Mouse (Mus musculus) adrenal gland, postnatal 36 days (tissue): ENCODE results near the gene Trib2. TPM values are rescaled to one million over a fixed set of nuclear protein-coding genes. Genes with fewer than 3 reads are reported as not detected.

Experiments used
- DNase-seq, 2 experiments: peaks; one replicate each; pipeline ENCODE4 v3.0.0; 2021; ENCODE audit warnings: mixed read lengths in 1 of 2
- long read RNA-seq, 2 experiments: library from polyadenylated mRNA; stranded (forward); transcript quantifications; one replicate each; pipeline ENCODE4 v2.0.0; 2021; ENCODE audit warnings: borderline sequencing depth in 2 of 2
- total RNA-seq, 2 experiments: library from RNA; stranded (reverse); gene quantifications; 2 replicates each; pipeline ENCODE4 v1.2.3; 2021

Gene Trib2
- total RNA-seq, result 10 to 100 TPM; 12.4 to 21.2 TPM
- long read RNA-seq, experiment 1, full-length matches to known transcripts, result 8 of 13 reads
- long read RNA-seq, experiment 1, partial matches to known transcripts, result 0 of 13 reads
- long read RNA-seq, experiment 1, other reads (novel, unspliced or antisense), result 5 of 13 reads
- long read RNA-seq, experiment 2, full-length matches to known transcripts, result 4 of 6 reads
- long read RNA-seq, experiment 2, partial matches to known transcripts, result 0 of 6 reads
- long read RNA-seq, experiment 2, other reads (novel, unspliced or antisense), result 2 of 6 reads

GRCm38 (mm10) chr12:15816740-15817178, at the start of gene Trib2:
Gene Trib2, minus strand, starts transcription at chr12:15816922.
- DNase-seq, result peak; percentile 92 to 94

- DNase-seq, result no peak
Observed at GRCm38 (mm10) chr12:15858005-15858404, 41.3 kb upstream of the Trib2 start.

GRCm38 (mm10) chr12:15855891-15856290, 39.2 kb upstream of the Trib2 start:
- DNase-seq, result no peak

GRCm38 (mm10) chr12:15852781-15853180, 36.1 kb upstream of the Trib2 start:
- no peak for DNase-seq

- DNase-seq, result no peak
Observed at GRCm38 (mm10) chr12:15852031-15852430, 35.3 kb upstream of the Trib2 start.

- peak; percentile 7 to 30 for DNase-seq
Observed at GRCm38 (mm10) chr12:15850441-15850895, 33.7 kb upstream of the Trib2 start.

GRCm38 (mm10) chr12:15849861-15850294, 33.2 kb upstream of the Trib2 start:
- DNase-seq, result peak; percentile 16 to 40

- no peak for DNase-seq
Observed at GRCm38 (mm10) chr12:15848391-15848790, 31.7 kb upstream of the Trib2 start.

GRCm38 (mm10) chr12:15844701-15845100, 28.0 kb upstream of the Trib2 start:
- DNase-seq, result no peak

- no peak for DNase-seq
Observed at GRCm38 (mm10) chr12:15840864-15841557, 24.3 kb upstream of the Trib2 start.

GRCm38 (mm10) chr12:15838201-15838600, 21.5 kb upstream of the Trib2 start:
- DNase-seq, result no peak

- DNase-seq, result no peak
Observed at GRCm38 (mm10) chr12:15837566-15837965, 20.8 kb upstream of the Trib2 start.

- no peak for DNase-seq
Observed at GRCm38 (mm10) chr12:15832674-15833052, 15.9 kb upstream of the Trib2 start.

GRCm38 (mm10) chr12:15831941-15832673, 15.4 kb upstream of the Trib2 start:
- no peak for DNase-seq

GRCm38 (mm10) chr12:15830750-15831149, 14.0 kb upstream of the Trib2 start:
- DNase-seq, result no peak

GRCm38 (mm10) chr12:15828815-15829398, 12.2 kb upstream of the Trib2 start:
- no peak for DNase-seq

GRCm38 (mm10) chr12:15821019-15821418, 4.3 kb upstream of the Trib2 start:
- no peak for DNase-seq

GRCm38 (mm10) chr12:15817365-15817764, 643 bp upstream of the Trib2 start:
- peak in 1 of 2 experiments; percentile 41 for DNase-seq

GRCm38 (mm10) chr12:15816254-15816605, 492 bp downstream of the Trib2 start:
- peak; percentile 48 to 64 for DNase-seq

GRCm38 (mm10) chr12:15815576-15816253, 1.0 kb downstream of the Trib2 start:
- peak; percentile 51 to 71 for DNase-seq

GRCm38 (mm10) chr12:15815170-15815575, 1.5 kb downstream of the Trib2 start:
- peak; percentile 46 to 57 for DNase-seq
